Mouse (Mus musculus): ENCODE measurements around the gene Rcvrn. TPM values are rescaled to one million over a fixed set of nuclear protein-coding genes. Genes with fewer than 3 reads are reported as not detected.

Gene Rcvrn
- not detected in 2 replicates for total RNA-seq (2021)
- long read RNA-seq, result 0 reads

DNA sequence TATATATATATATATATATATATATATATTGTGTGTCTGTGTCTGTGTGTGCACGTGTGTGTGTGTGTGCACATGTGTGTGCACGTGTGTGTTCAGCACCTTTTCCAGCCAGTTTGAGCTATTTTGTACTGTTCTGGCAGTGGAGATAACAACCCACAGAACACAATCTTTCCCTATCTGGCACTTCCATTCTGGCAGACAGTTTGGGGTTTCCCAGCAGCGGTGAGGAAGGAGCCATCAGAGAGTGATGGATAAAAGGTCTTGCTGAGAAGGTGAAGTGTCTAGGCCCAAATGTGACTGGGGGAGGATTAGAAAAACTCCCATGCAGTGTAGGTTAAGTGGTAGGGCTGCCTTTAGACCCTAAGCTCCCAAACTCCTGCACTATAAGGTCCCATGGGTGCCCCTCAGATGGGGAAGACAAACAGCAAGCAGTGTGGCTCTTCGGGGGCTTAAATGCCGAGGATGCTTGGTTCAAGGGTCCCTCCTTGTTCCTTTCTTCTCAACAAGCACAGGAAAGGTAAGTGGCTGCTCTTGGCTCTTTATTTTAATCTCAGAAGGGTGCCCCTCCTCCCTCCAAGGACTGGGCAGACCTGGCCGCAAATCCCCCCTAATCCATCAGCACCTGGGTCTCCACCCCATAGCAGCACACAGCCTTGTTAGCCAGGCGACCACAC is at the start of gene Rcvrn:
Gene Rcvrn (plus strand): TSS at position 624 of the 674 bp plus-strand sequence.
- DNase-seq, result no peak

DNA sequence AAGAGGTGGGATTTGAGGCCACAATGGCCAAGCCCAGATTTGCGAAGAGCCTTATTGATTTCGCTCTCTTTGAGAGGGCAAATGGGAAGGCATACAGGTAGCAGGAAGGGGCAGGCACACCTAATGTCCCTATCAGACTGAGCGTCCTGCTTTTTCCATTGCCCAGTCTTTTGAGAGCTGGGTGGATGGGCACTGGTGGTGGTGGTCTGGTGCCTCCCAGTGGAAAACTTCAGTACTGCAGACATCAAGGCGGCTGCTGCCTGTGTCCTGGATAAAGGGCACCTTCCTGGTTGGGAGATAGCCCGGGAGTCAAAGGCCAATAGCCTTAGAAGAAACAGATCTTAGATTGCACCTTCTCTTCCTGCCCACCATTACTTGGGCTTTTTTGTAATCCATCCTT is 47.4 kb upstream of the Rcvrn start:
- peak; percentile 77 for DNase-seq

DNA sequence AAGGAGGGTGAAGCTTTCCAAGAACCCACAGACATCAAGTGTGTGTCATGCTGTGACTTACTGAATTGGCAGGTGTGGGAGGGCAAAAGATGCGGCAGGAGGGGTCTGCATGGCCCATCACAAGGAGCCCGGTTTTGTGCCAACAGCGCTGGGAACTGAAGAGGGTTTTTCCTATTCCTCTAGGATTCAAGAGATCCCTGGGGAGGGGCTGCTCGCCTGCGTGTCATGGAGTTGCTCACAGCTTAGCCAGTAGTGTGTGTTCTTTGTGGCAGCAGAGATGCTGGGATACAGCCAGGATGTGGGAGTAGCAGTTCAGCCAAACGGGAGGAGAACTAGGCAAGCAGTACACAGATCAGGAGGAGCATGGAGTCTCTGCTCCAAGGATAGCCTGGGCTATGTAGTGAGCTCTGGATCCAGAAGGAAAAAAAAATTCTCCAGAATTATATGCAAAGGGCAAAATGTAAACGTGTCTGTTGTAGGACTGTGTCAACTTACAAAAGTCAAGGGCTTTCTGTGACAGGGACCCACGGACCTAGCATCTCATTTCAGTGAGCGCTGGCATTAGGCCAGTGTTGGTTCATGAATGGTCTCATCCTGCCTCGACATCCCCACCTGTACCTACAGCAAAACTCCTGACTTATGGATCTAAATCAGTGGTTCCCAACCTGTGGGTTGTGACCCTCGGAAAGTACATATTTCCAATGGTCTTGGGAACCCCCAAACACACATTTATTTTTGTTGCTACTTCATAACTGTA is 46.3 kb upstream of the Rcvrn start:
- no peak for DNase-seq

GRCm38 (mm10) chr11:67649971-67650707 is 45.0 kb upstream of the Rcvrn start:
- no peak for DNase-seq

DNA sequence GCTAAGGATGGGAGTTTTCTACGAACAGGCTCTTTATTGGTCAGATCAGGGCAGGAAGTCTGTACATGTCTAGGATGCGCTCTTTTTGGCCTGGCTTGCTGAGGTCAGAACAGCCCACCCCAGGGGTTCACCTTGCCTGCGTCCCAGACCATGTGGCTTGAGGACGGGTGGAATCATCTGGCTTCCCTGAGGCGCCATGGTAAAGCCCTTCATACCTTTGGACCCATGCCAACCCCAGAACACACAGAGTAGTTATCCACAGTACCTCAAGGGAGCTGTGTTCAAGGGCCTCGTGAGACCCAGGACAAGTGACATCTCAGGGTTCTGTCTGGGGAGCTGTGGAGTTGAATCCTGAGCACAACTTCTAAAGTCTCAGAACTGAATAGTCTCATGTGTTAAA is 43.4 kb upstream of the Rcvrn start:
- no peak for DNase-seq

- peak; percentile 26 for DNase-seq
These were observed 42.8 kb upstream of the Rcvrn start for GRCm38 (mm10) chr11:67652194-67652892.

- DNase-seq, result no peak
These were observed 42.3 kb upstream of the Rcvrn start for GRCm38 (mm10) chr11:67652893-67653255.

DNA sequence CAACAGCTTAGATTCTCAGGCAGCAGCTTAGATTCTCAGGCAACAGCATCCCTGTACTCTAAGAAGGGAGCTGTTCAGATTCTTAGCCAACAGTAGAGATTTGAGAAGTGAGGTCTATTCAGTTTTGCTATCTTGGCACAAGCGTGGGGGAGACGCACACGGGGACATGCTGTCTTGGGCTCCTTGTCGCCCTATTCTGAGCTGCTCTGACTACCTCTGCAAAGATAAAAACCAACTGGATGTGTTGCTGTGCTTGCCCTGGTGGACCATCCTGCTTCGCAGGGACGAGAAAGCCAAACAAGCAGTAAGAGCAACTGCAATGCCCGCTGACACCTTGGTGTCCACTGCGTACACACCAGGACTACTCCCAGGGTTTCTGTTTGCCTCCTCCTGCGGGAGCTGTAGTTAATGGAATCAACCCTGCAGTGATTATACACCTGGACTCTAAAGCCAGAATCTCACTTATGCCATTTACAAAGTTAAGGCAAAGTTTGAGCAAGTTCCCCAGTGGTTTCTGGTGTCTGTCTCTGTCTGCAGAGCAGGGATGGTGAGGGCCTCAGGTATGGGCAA is 41.5 kb upstream of the Rcvrn start:
- DNase-seq, result no peak

- DNase-seq, result no peak
These were observed 40.6 kb upstream of the Rcvrn start for GRCm38 (mm10) chr11:67654514-67654913.

- no peak for DNase-seq
These were observed 39.7 kb upstream of the Rcvrn start for GRCm38 (mm10) chr11:67655236-67655959.

DNA sequence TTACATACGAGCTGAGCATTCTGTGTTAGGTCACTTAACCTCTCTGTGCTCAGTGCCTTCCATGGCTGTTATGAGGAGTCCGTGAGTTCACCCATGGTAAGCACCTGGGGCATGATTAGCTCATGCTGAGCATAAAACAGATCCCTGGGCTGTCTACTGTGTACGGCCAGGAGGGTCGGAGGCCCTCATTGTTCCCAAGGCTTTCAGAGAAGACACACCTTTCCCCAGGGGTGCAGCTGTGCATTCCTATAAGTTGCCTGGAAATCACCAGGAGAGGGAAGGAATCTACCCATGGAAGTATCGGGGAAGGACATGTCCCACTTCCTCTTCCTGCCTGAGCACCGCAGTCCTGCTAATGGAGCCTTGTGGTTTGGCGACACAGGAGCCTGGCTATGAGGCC is 38.8 kb upstream of the Rcvrn start:
- no peak for DNase-seq

GRCm38 (mm10) chr11:67656811-67657210 is 38.3 kb upstream of the Rcvrn start:
- DNase-seq, result no peak

GRCm38 (mm10) chr11:67657685-67658382 is 37.3 kb upstream of the Rcvrn start:
- no peak for DNase-seq

GRCm38 (mm10) chr11:67661465-67661864 is 33.7 kb upstream of the Rcvrn start:
- no peak for DNase-seq

- no peak for DNase-seq
These were observed 31.7 kb upstream of the Rcvrn start for GRCm38 (mm10) chr11:67663437-67663836.

DNA sequence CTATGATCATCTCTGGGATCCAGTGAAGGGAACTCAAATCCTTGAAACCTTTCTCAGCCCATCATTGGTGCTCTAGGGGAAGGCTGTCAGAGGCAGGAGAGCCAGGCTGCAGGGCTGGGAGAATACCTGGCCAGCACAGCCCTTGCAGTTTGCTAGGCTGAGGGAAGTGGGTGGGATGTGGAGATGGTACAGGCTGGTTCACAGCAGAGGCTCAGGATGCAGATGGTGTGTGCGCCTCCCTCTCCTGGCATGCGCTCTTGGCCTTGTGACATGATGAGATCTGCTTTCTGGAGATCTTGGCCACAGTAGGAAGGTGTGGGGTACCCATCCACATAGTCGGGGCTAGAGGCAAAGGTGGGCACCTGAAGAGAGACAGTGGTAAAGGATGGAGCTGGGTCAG is 30.9 kb upstream of the Rcvrn start:
- no peak for DNase-seq

GRCm38 (mm10) chr11:67664918-67665317 is 30.2 kb upstream of the Rcvrn start:
- no peak for DNase-seq

DNA sequence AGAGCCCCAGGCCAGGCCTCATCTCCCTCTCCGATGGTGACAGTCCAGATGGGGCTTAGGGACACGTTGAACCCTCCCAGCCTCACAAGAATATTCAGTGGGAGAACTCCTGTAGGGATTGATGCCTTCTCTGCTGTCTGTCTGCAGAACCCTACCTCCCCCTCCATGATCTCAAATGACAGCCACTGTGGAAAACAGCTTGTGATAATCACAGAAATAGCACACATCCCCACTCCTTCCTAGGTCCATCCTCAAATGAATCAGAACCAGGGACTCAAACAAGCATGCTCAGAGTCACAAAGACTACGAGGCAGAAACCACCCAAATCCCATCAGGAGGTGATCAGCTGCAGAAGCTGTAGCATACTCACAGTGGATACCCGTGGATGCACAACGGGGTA is 29.0 kb upstream of the Rcvrn start:
- no peak for DNase-seq

DNA sequence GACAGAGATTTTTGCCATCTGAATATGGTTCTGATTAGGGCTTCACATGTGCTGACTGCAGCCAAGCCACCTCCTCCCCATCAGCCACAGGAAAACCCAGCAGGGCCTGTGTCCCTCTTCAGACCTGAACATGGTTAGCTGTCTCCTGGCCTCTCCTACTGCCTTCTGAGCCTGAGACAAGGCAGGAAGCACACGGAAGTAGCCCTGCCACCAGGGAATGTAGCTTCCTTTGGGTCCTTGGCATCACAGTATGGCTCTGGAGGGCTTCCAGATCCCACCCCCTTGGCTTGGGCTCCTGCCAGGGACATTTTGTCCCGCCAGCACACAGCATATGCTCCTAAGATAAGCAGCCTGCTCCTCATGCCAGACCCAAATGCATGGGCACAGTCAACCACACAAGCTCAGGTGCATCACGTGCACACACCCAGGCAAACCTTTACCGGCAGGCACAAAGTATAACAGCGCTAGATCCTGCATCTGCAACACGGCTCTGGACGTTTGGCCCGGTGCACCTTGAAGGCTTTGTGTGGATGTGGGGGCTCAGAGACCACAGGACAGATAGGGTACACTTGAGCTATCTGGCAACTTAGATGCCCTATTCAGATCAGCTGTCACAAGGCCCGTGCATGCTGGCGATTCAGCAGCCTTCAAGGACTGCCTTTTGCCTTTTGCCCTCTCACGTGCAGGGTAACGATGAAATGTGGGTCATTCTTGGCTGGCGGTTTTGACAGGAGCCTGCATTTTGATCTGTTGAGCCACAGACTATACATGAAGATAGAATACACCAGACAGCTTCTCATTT is 27.4 kb upstream of the Rcvrn start:
- peak; percentile 72 for DNase-seq

- no peak for DNase-seq
These were observed 26.6 kb upstream of the Rcvrn start for GRCm38 (mm10) chr11:67668460-67669007.
